Mouse (Mus musculus) cerebral cortex, adult 2 months (tissue): ENCODE data around the gene Vps13a.

Experiments
- WGBS: fragments of 180-500 bp; shearing (Covaris S2); methylation state at CpG from one replicate; pipeline ENCODE4 v1.1.7; 2018; 5-methylcytosine and 5-hydroxymethylcytosine counted together

Gene Vps13a

GRCm38 (mm10) chr19:16780790-16781384 lies at the start of gene Vps13a:
Gene Vps13a (minus strand): TSS chr19:16780933.
- WGBS, result under 1% methylated on average over 67 of the region's 67 CpGs

GRCm38 (mm10) chr19:16827657-16828056 lies 46.9 kb upstream of the Vps13a start:
- 80% methylated on average over 5 of the region's 5 CpGs for WGBS

DNA sequence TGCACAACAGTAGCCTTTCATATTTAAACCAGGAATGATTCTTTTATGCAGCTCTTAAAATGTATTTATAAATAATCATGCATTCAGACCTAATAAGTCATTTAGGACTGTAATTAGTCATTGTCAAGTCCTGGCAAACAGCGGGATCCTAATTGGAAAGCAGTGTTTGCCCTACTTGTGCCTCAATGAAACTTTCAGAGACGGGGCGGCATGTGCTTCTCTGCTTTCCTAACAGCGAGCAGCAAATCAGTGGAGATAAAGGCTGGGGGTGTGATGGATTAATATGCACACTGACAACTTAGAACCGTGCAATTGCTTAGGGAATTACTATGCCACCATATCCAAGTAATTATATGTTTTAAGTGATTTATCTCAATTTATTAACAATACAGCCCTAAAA lies 44.5 kb upstream of the Vps13a start:
- WGBS, result 41% methylated on average over 5 of the region's 5 CpGs

GRCm38 (mm10) chr19:16814848-16815247 lies 34.1 kb upstream of the Vps13a start:
- 61% methylated on average over 5 of the region's 5 CpGs for WGBS

DNA sequence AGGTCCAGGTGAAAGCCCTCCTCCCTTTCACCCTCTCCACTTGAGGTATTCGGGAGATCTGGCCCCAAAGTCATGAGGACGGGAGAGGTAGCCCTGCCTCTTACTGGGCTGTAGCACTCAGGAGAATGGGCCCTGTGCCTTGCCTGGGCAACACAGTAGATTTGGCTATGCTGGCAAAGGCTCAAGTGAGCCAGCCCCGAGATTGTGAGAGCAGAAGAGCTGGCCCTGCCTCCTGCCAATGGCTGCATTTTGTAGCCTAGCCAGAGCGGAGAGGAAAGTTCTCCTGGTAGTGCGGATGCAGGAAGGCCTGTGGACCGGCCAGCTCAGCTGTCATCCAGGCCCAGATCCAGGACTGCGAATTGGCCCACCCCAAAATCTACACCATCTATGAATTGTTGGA lies 32.6 kb upstream of the Vps13a start:
- 77% methylated on average over 7 of the region's 7 CpGs for WGBS

- WGBS, result 91% methylated on average over 8 of the region's 8 CpGs
These were observed 31.4 kb upstream of the Vps13a start for GRCm38 (mm10) chr19:16812072-16812608.

DNA sequence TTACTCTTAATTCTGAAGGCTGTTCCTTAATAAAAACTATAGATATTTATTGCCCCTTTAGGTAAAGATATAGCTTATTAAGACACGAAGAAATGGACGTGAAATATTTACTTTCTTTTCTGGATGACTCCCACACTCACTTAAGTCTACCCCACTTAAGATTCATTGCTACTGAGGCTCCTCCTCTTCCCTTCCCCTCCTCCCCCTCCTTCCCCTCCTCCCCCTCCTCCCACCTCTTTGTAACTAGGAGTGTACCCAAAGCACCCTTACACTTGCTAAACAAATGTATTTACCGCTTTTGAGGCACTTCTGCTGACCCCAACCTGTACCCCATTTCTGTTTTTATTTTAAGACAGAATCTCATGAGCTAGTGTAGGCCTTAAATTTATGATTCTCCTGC lies 24.4 kb upstream of the Vps13a start:
- 67% methylated on average over 3 of the region's 3 CpGs for WGBS

- WGBS, result no CpG with 5 or more reads among the region's 11 CpGs
These were observed 23.8 kb upstream of the Vps13a start for GRCm38 (mm10) chr19:16804578-16804977.

DNA sequence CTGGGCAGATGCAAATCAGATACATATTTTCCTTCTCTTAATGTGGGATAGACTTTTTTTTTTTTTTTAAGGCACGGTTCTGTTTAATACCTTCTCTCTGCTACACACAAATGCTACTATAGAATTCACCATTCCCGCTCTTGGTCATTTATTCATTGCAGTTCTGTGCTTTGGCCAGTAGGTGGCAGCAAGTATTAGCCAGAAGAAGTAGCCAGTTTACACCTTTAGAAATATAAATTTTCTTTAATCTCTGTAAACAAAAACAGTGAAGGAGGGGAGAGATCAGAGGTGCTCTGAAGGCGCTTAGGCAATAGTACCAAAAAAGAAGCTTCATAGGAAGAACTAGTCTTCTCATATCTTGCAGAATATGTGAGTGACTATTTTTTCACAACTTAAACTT lies 22.0 kb upstream of the Vps13a start:
- WGBS, result 0% methylated on average over 3 of the region's 3 CpGs

DNA sequence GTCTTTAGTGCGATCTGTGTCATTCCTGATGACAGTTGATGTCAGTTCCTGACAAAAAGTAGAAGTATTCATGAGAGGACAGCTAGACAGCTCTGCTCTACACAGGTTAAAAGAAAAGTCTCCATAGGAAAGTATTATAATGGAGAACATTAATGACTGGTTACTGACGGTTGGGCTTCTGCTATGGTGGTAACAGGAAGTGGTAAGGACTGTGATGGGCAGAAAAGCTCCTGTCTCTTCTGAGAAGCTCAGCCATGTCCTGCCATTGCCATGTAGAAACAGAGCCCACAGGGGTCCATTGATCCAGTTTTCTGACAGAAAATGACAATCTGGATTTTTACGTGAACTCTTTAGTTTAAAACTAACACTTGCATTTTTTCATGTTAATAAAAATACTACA lies 21.4 kb upstream of the Vps13a start:
- 78% methylated on average over 3 of the region's 3 CpGs for WGBS

DNA sequence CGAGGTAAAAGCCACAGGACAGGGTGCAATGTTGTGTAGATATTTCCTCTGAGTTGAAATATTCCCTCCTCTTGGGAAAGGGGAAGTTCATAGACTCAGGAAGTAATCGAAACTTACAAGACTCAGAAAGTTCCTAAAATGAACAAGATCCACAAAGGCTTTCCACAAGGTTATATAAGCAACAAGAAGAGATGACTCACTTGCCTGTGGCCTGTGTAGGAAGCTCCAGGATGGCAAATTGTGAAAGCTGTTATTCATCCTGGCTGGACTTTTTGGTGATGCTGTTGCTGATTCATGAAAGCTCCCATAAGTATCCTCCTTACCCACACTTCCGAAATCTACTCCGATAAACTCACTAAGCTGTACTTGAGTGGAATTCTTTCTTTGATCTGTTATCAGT lies 17.2 kb upstream of the Vps13a start:
- WGBS, result 70% methylated on average over 4 of the region's 4 CpGs

DNA sequence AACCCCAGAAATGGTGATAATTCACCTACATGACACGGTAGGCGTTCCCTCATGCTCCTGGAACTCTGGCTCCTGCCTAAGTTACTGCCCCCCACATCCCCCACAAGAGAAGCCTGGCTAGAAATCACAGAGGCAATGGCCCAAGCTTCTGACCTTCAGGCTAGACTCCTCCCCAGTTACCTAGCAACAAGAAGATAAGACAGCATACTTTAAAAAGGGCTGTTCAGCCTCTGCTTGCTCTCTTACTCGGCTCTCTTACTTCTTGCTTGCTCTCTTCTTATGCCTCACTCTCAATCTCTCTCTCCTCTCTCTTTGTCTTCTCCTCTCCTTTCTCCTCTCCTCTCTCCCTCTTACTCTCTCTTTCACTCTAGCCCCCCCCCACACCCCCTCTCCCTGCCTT lies 13.8 kb upstream of the Vps13a start:
- WGBS, result 96% methylated on average over 3 of the region's 3 CpGs

- 85% methylated on average over 4 of the region's 4 CpGs for WGBS
These were observed 9.2 kb upstream of the Vps13a start for GRCm38 (mm10) chr19:16789930-16790329.

DNA sequence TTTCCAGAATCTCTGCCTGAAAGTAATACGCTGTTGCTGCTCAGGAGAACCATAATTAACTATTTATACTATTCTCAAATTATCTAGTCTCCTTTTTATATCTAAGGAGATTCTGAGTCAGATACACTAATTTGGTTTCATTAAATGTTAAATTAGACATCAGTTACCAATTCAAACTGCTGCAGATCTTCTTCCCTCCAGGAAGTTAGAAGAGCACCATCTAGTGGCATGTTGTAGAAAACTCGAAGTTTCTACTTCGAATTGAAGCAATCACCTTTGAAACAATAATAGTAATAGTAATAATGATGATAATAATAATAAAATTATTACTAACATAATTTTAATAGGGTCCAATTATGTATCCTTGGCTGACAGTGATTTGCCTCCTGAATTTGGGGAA lies 4.1 kb upstream of the Vps13a start:
- WGBS, result 19% methylated on average over 3 of the region's 3 CpGs

- WGBS, result 10% methylated on average over 10 of the region's 10 CpGs
These were observed 780 bp upstream of the Vps13a start for GRCm38 (mm10) chr19:16781406-16782019.

DNA sequence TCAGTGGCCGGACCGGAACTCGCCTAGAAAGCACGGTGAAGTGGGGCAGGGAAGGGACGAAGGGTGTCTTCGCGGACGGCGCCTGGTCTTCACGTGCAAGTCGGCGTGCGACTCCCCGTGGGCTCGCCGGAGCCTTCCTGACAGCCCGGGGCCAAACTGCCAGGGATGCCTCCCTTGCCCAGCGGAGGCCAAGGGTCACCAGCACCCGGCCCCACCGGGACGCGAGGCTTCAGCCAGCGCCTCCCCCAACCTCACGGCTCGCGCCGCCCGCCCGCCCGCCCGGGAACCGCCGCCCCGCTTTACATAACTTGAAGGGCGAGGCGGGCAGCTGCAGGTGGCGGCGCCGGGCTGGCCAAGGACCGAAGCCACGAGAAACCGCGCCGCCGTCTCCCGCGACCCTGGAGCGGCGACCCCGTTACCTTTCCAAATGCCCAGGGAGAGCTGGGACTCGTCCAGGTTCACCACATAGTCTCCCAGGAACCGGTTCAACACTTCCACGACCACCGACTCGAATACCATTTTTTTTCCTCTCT lies 416 bp downstream of the Vps13a start:
- under 1% methylated on average over 54 of the region's 55 CpGs for WGBS

DNA sequence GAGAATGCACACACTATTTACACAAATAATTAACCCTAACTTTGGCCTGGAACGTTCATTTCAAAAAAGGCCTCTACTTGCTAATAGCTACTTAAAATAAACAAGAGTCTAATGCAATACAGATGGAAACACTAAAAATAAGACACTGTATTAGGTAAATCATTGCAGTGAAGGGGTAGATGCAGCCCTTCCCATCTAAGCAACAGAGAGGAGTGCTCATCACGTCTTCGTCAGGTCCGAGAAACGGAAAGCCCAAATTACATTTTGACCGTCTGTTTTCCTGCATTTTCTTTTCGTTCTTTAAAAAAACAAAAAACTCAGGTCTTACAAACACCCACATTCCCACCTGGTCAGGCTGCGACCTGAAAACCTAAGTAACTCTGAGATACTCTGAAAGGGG lies 947 bp downstream of the Vps13a start:
- WGBS, result 11% methylated on average over 8 of the region's 8 CpGs

DNA sequence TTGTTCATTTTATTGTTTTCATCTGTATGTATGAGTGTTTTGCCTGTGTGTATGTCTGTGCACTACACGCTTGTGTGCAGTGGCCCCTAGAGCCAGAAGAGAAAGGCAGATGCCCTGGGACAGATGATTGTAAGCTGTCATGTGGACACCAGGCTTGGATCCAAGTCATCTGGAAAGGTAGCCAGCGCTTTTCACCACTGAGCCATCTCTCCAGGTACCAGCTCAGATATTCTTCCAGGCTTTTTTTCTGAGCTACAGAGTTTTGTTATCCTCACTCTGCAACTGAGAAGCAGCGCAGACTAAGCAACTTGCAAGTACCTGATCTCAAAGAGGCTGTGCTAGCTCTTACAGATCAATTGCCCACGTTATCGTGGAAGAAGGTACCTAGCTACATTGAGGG lies 1.5 kb downstream of the Vps13a start:
- WGBS, result 58% methylated on average over 5 of the region's 5 CpGs

DNA sequence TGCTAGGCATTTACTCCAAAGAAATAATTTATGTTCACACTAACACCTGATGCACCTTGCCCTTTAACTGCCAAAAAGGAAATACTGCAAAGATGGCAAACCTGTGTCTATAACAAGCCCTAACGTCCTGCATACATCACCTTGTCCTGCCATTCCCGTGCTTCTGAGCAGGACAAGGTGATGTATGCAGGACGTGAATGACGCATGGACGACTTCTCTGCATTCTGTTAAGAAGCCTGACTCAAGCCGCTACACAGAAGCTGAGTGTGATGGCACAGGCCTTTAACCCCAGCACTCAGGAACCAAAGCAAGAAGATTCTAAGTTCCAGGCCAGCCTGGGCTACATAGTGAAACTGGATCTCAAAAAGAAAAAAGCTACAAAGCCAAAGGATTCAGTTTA lies 2.2 kb downstream of the Vps13a start:
- 86% methylated on average over 6 of the region's 6 CpGs for WGBS

DNA sequence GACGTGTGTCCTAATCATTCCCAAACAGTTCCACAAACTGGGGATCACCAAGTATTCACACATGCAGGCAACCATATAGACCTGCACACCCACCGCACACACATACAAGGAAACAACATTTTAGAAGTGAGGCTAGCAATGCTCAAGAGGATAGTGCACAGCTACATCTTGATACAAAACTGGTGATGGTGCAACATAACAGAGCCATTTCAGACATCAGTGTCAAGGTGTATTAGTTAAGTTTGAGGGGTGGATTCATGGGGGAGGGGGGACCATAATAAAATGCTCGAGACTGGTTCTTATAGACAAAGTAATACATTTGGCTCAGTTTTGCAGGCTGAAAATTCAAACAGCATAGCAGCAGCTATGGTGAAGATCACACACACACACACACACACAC lies 2.8 kb downstream of the Vps13a start:
- WGBS, result 73% methylated on average over 3 of the region's 3 CpGs

GRCm38 (mm10) chr19:16773237-16774016 lies 7.3 kb downstream of the Vps13a start:
- WGBS, result 47% methylated on average over 11 of the region's 11 CpGs

- WGBS, result 72% methylated on average over 2 of the region's 2 CpGs
These were observed 13.3 kb downstream of the Vps13a start for GRCm38 (mm10) chr19:16767407-16767806.

GRCm38 (mm10) chr19:16757439-16757838 lies 23.3 kb downstream of the Vps13a start:
- 94% methylated on average over 9 of the region's 9 CpGs for whole genome bisulfite sequencing
